Comparison of ENCODE assay signal across 15 mouse cellular contexts in genomic region chr13:12511189-12511965, GRCm38 (mm10). TPM values are rescaled to one million over a fixed set of nuclear protein-coding genes. Genes with fewer than 3 reads are reported as not detected.
DNase-seq lines count a peak whose midpoint lies in the region; ATAC-seq and TF ChIP-seq lines count a peak whose summit lies in the region.
"Had no signal": no experiment of that assay in that cellular context is flagged by ENCODE, and none has a peak within 500 bp of the region (broad histone marks: within the 10 kb centered on the region; RNA-seq: fewer than 3 reads in every experiment).

No protein-coding gene starts in this region.

- peak; percentile 54 for ATAC-seq in kidney, postnatal 0 days (replicated peaks; ENCODE audit: low FRiP score, low read depth)
- ATAC-seq in embryonic facial prominence, embryonic 12.5 days (ENCODE audit: insufficient number of reproducible peaks, insufficient read depth, low FRiP score, low TSS enrichment): 0 out of 2 replicates have a peak, but pooled peaks have one; percentile 23
- peak; percentile 63 for ATAC-seq in intestine, embryonic 16.5 days
- ATAC-seq in midbrain, embryonic 11.5 days (ENCODE audit: low FRiP score): no peak
- ATAC-seq: midbrain, embryonic 16.5 days had no signal

- no peaks in the 10 kb centered on the region for H3K27me3 ChIP-seq in kidney, postnatal 0 days (ENCODE audit: insufficient read depth, low read length)
- H3K27me3 ChIP-seq in embryonic facial prominence, embryonic 12.5 days: no peaks in the 10 kb centered on the region
- H3K27me3 ChIP-seq in intestine, embryonic 16.5 days (replicated peaks; ENCODE audit: control insufficient read depth, insufficient read depth, low read length): no peaks in the 10 kb centered on the region
- no peaks in the 10 kb centered on the region for H3K27me3 ChIP-seq in midbrain, embryonic 11.5 days (ENCODE audit: control insufficient read depth, insufficient read depth, low read length)
- H3K27me3 ChIP-seq: heart, embryonic 15.5 days; limb, embryonic 13.5 days; neural tube, embryonic 13.5 days had no signal

- DNase-seq in kidney, postnatal 0 days (ENCODE audit: low spot score): no peak
- no peak for DNase-seq in kidney, adult 18-20 months
- peak; percentile 65 to 75 for DNase-seq in thymus, postnatal 10 days (ENCODE audit: low spot score in 2 of 2)
- DNase-seq in lung, adult 2 months: no peak
- no peak for DNase-seq in midbrain, embryonic 11.5 days (ENCODE audit: low spot score, missing footprints)
- DNase-seq: cerebellum, adult 18-20 months; kidney, postnatal 25 days; retina, postnatal 1 day had no signal

- H3K4me2 ChIP-seq in kidney, postnatal 0 days (ENCODE audit: low read length): no peak overlapping the region
- no peak overlapping the region for H3K4me2 ChIP-seq in embryonic facial prominence, embryonic 12.5 days (replicated peaks)
- H3K4me2 ChIP-seq in intestine, embryonic 16.5 days (ENCODE audit: low read depth, low read length): no peak overlapping the region
- no peak overlapping the region for H3K4me2 ChIP-seq in midbrain, embryonic 11.5 days
- H3K4me2 ChIP-seq: heart, embryonic 15.5 days; hindbrain, embryonic 14.5 days; limb, embryonic 13.5 days; neural tube, embryonic 13.5 days had no signal

- no peak for TF ChIP-seq CTCF in kidney, postnatal 0 days (IDR thresholded peaks at IDR 0.05; ENCODE audit: low read depth)
- TF ChIP-seq CTCF in lung, adult 2 months (IDR thresholded peaks at IDR 0.05; ENCODE audit: insufficient read depth, low read length): no peak

- no peaks in the 10 kb centered on the region for H3K9me3 ChIP-seq in kidney, postnatal 0 days (replicated peaks; ENCODE audit: low read length)
- no peaks in the 10 kb centered on the region for H3K9me3 ChIP-seq in embryonic facial prominence, embryonic 12.5 days
- no peaks in the 10 kb centered on the region for H3K9me3 ChIP-seq in intestine, embryonic 16.5 days (ENCODE audit: control insufficient read depth, low read length)
- no peaks in the 10 kb centered on the region for H3K9me3 ChIP-seq in midbrain, embryonic 11.5 days (ENCODE audit: control insufficient read depth, low read length)
- H3K9me3 ChIP-seq: heart, embryonic 15.5 days; limb, embryonic 13.5 days; neural tube, embryonic 13.5 days had no signal

- no peak overlapping the region for H3K9ac ChIP-seq in kidney, postnatal 0 days (ENCODE audit: low read depth, low read length)
- H3K9ac ChIP-seq in embryonic facial prominence, embryonic 12.5 days: no peak overlapping the region
- H3K9ac ChIP-seq in intestine, embryonic 16.5 days (ENCODE audit: low read depth, low read length): no peak overlapping the region
- no peak overlapping the region for H3K9ac ChIP-seq in midbrain, embryonic 11.5 days (ENCODE audit: low read length)
- H3K9ac ChIP-seq: heart, embryonic 15.5 days; hindbrain, embryonic 14.5 days; limb, embryonic 13.5 days; neural tube, embryonic 13.5 days had no signal

- TF ChIP-seq POLR2A in lung, adult 2 months (IDR thresholded peaks at IDR 0.05; ENCODE audit: borderline replicate concordance, extremely low read depth, low read depth, low read length): no peak

- no peaks in the 10 kb centered on the region for H3K36me3 ChIP-seq in kidney, postnatal 0 days (ENCODE audit: insufficient read depth, low read length)
- no peaks in the 10 kb centered on the region for H3K36me3 ChIP-seq in embryonic facial prominence, embryonic 12.5 days
- H3K36me3 ChIP-seq in intestine, embryonic 16.5 days (ENCODE audit: control insufficient read depth, insufficient read depth, low read length): no peaks in the 10 kb centered on the region
- H3K36me3 ChIP-seq in midbrain, embryonic 11.5 days (ENCODE audit: control insufficient read depth, insufficient read depth, low read length): no peaks in the 10 kb centered on the region
- H3K36me3 ChIP-seq: heart, embryonic 15.5 days; limb, embryonic 13.5 days; neural tube, embryonic 13.5 days had no signal

- H3K4me1 ChIP-seq in kidney, postnatal 0 days (replicated peaks; ENCODE audit: insufficient read depth, low read length): no peaks in the 10 kb centered on the region
- no peaks in the 10 kb centered on the region for H3K4me1 ChIP-seq in embryonic facial prominence, embryonic 12.5 days
- H3K4me1 ChIP-seq in intestine, embryonic 16.5 days (ENCODE audit: control insufficient read depth, insufficient read depth, low read length): no peaks in the 10 kb centered on the region
- H3K4me1 ChIP-seq in lung, adult 2 months (ENCODE audit: control insufficient read depth, insufficient read depth, low read length): no peaks in the 10 kb centered on the region
- H3K4me1 ChIP-seq in midbrain, embryonic 11.5 days (ENCODE audit: control insufficient read depth, insufficient read depth, low read length): no peaks in the 10 kb centered on the region
- H3K4me1 ChIP-seq: heart, embryonic 15.5 days; limb, embryonic 13.5 days; neural tube, embryonic 13.5 days had no signal

- WGBS in kidney, postnatal 0 days: 55% methylated on average over 9 of the region's 9 CpGs
- WGBS in embryonic facial prominence, embryonic 12.5 days: 60% methylated on average over 8 of the region's 9 CpGs
- 59% methylated on average over 9 of the region's 9 CpGs for WGBS in intestine, embryonic 16.5 days
- WGBS in lung, adult 2 months: 54% methylated on average over 9 of the region's 9 CpGs
- 70% methylated on average over 9 of the region's 9 CpGs for WGBS in midbrain, embryonic 11.5 days

- H3K27ac ChIP-seq in kidney, postnatal 0 days: no peak overlapping the region
- no peak overlapping the region for H3K27ac ChIP-seq in embryonic facial prominence, embryonic 12.5 days
- H3K27ac ChIP-seq in intestine, embryonic 16.5 days (ENCODE audit: low read length): no peak overlapping the region
- no peak overlapping the region for H3K27ac ChIP-seq in midbrain, embryonic 11.5 days (ENCODE audit: low read depth, low read length)
- H3K27ac ChIP-seq: heart, embryonic 15.5 days; hindbrain, embryonic 14.5 days; limb, embryonic 13.5 days; neural tube, embryonic 13.5 days had no signal

- H3K4me3 ChIP-seq in kidney, postnatal 0 days (replicated peaks; ENCODE audit: low read depth, low read length): no peak overlapping the region
- H3K4me3 ChIP-seq in embryonic facial prominence, embryonic 12.5 days: no peak overlapping the region
- H3K4me3 ChIP-seq in intestine, embryonic 16.5 days (ENCODE audit: low read length): no peak overlapping the region
- H3K4me3 ChIP-seq in lung, adult 2 months (replicated peaks; ENCODE audit: extremely low read depth, low read depth, low read length): no peak overlapping the region
- no peak overlapping the region for H3K4me3 ChIP-seq in midbrain, embryonic 11.5 days (ENCODE audit: low read depth, low read length)
- H3K4me3 ChIP-seq: heart, embryonic 15.5 days; limb, embryonic 13.5 days; neural tube, embryonic 13.5 days had no signal

RNA-seq across cellular contexts. Expression of gene Edaradd, which starts 8.9 kb away (rescaled TPM):
- polyA plus RNA-seq in kidney, postnatal 0 days (2015; fragmentation: Nextera tagmentation; extraction: Ambion mirVana): 1.6 and 1.9 TPM in 2 replicates
- 4.1 and 4.6 TPM in 2 replicates for polyA plus RNA-seq in embryonic facial prominence, embryonic 12.5 days (2016; fragmentation: Nextera tagmentation; extraction: Ambion mirVana)
- polyA plus RNA-seq in intestine, embryonic 16.5 days (2015; fragmentation: Nextera tagmentation; extraction: Ambion mirVana): 1.7 TPM in 2 replicates
- polyA plus RNA-seq in lung, adult 2 months (2012; rRNA removed): 0.28 and 0.53 TPM in 2 replicates
- polyA plus RNA-seq in midbrain, embryonic 11.5 days (2014; fragmentation: Nextera tagmentation; extraction: Ambion mirVana): 2.2 and 3.2 TPM in 2 replicates

RNA-seq across cellular contexts. Expression of gene Lgals8, which starts 46.6 kb away (rescaled TPM):
- polyA plus RNA-seq in kidney, postnatal 0 days (2015; fragmentation: Nextera tagmentation; extraction: Ambion mirVana): 27.5 and 30.0 TPM in 2 replicates
- 18.0 and 20.5 TPM in 2 replicates for polyA plus RNA-seq in embryonic facial prominence, embryonic 12.5 days (2016; fragmentation: Nextera tagmentation; extraction: Ambion mirVana)
- polyA plus RNA-seq in intestine, embryonic 16.5 days (2015; fragmentation: Nextera tagmentation; extraction: Ambion mirVana): 39.3 and 42.5 TPM in 2 replicates
- 23.5 and 36.3 TPM in 2 replicates for polyA plus RNA-seq in lung, adult 2 months (2012; rRNA removed)
- polyA plus RNA-seq in midbrain, embryonic 11.5 days (2014; fragmentation: Nextera tagmentation; extraction: Ambion mirVana): 10.5 and 13.8 TPM in 2 replicates

RNA-seq across cellular contexts. Expression of gene Ero1lb, which starts 54.3 kb away (rescaled TPM):
- polyA plus RNA-seq in kidney, postnatal 0 days (2015; fragmentation: Nextera tagmentation; extraction: Ambion mirVana): 6.1 and 6.9 TPM in 2 replicates
- 8.1 and 8.3 TPM in 2 replicates for polyA plus RNA-seq in embryonic facial prominence, embryonic 12.5 days (2016; fragmentation: Nextera tagmentation; extraction: Ambion mirVana)
- 8.0 and 9.9 TPM in 2 replicates for polyA plus RNA-seq in intestine, embryonic 16.5 days (2015; fragmentation: Nextera tagmentation; extraction: Ambion mirVana)
- polyA plus RNA-seq in lung, adult 2 months (2012; rRNA removed): 4.1 and 5.3 TPM in 2 replicates
- polyA plus RNA-seq in midbrain, embryonic 11.5 days (2014; fragmentation: Nextera tagmentation; extraction: Ambion mirVana): 14.3 and 14.7 TPM in 2 replicates

Comparison
In these comparisons a context has a peak if more than half of its experiments do, and no peak if none do; other contexts are left out.
1. DNase-seq: peak in thymus, postnatal 10 days (2 of 2); none in kidney, postnatal 0 days (single experiment), kidney, adult 18-20 months (single experiment), lung, adult 2 months (single experiment) and midbrain, embryonic 11.5 days (single experiment).